22 mouse cellular contexts compared by ENCODE assay signal in genomic region chr1:176417251-176417650, GRCm38 (mm10).
DNase-seq lines count a peak whose midpoint lies in the region; ATAC-seq lines count a peak whose summit lies in the region.
"Had no signal": no experiment of that assay in that cellular context is flagged by ENCODE, and none has a peak within 500 bp of the region (broad histone marks: within the 10 kb centered on the region; RNA-seq: fewer than 3 reads in every experiment).

No protein-coding gene starts in this region.

- H3K27ac ChIP-seq in midbrain, embryonic 10.5 days (replicated peaks), result no peak overlapping the region

- no peaks in the 10 kb centered on the region for H3K36me3 ChIP-seq in midbrain, embryonic 10.5 days
- H3K36me3 ChIP-seq: G1E had no signal

- 90% methylated on average over 1 of the region's 1 CpGs for WGBS in midbrain, embryonic 10.5 days

- peak; percentile 93 for ATAC-seq in frontal cortex, adult (ENCODE audit: low TSS enrichment)
- ATAC-seq: activated CD4-positive, CD25-positive, alpha-beta regulatory T cell, adult 4 months; CD4-positive, CD25-positive, alpha-beta regulatory T cell, adult 4 months; Patski had no signal

- no peaks in the 10 kb centered on the region for H3K4me1 ChIP-seq in midbrain, embryonic 10.5 days

- no peaks in the 10 kb centered on the region for H3K27me3 ChIP-seq in midbrain, embryonic 10.5 days (ENCODE audit: low read depth, poor library complexity, severe bottlenecking)
- H3K27me3 ChIP-seq: CH12.LX, Patski had no signal

- no peak for DNase-seq in frontal cortex, postnatal 25 days (ENCODE audit: low spot score in 2 of 2)
- DNase-seq in brain, adult 2 months (ENCODE audit: low read depth, low spot score), result peak; percentile 13
- DNase-seq in telencephalon, adult 2 months (ENCODE audit: low read depth, low spot score), result peak; percentile 13
- no peak for DNase-seq in midbrain, embryonic 10.5 days (ENCODE audit: low spot score)
- DNase-seq in adrenal gland, adult 8-10 months, result no peak
- DNase-seq: adrenal gland, adult 2 months; adrenal gland, postnatal 10 days; adrenal gland, postnatal 14 days; adrenal gland, postnatal 25 days; adrenal gland, postnatal 36 days; B cell, adult 2 months; cerebellum, adult 11 months; cerebellum, adult 11-12 months; cerebellum, adult 18-20 months; cerebellum, adult 2 months; cerebellum, adult 8-10 months had no signal

- no peak overlapping the region for H3K4me3 ChIP-seq in midbrain, embryonic 10.5 days

- no peaks in the 10 kb centered on the region for H3K9me3 ChIP-seq in midbrain, embryonic 10.5 days (replicated peaks)

Comparison
In these comparisons a context has a peak if more than half of its experiments do, and no peak if none do; other contexts are left out.
1. DNase-seq: peak in brain, adult 2 months (single experiment) and telencephalon, adult 2 months (single experiment); none in frontal cortex, postnatal 25 days (0 of 2), midbrain, embryonic 10.5 days (single experiment) and adrenal gland, adult 8-10 months (single experiment).